Mouse (Mus musculus): Measurements from ENCODE around the gene Zbtb25.
A peak's percentile ranks its signal among the peaks of the same experiment; 100 is the strongest.

Zbtb25 gene

DNA sequence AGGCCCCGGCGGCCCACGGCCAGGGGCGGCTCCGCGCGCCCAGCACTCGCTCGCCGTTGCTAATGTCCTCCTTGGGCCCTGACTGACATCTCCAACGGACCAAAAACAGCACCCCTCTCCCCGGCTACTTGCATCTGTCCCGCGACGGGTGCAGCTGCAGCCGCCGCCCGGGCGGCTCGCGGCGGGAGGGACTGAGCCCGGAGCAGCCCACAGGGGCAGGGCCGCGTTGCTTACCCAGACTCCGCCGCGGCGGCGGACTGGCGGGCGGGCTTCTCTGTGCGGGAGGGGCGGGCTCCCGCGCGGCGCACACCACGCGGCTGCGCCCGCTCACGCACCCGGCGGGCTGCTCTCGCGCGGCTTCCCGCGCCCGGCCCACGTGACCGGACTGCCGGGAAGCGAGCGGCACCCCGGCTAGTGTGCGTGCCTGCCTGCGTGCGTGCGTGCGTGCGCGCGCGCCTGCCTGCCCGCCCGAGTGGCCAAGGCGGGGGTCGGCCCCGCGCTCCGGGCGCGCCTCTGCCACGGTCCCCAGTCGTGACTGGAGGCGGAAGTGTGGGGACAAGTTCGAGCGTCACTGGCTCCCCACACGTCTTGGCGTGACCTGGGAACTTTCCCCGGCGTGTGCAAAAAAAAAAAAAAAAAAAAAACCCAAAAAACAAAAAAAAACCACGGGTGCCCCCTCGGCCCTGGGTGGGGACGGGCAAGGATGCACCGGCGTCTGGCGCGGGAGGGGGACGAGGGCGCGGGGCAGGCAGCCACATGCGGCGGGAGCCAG is at the start of gene Zbtb25:
Zbtb25 (minus strand) TSS at position 397 of the 772 bp plus-strand sequence.
- no peak for DNase-seq (ENCODE audit: low read depth)

DNA sequence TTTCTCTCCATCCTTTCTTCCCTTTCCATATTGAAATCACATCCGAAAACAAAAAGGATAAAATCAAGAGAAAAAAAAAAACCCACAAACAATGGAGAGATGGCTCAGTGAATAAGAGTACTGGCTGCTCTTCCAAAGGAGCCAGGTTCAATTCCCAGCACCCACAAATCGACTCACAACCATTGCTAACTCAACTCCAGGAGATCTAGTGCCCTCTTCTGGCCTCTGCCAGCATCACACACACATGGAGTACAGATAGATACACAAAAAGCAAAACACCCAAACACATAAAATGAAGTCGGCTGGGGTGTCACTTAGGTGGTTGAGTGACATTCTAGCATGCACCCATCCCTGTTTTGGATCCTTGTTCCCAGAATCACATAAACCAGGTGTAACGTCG is 48.9 kb upstream of the Zbtb25 start:
- no peak for DNase-seq (ENCODE audit: low read depth)

DNA sequence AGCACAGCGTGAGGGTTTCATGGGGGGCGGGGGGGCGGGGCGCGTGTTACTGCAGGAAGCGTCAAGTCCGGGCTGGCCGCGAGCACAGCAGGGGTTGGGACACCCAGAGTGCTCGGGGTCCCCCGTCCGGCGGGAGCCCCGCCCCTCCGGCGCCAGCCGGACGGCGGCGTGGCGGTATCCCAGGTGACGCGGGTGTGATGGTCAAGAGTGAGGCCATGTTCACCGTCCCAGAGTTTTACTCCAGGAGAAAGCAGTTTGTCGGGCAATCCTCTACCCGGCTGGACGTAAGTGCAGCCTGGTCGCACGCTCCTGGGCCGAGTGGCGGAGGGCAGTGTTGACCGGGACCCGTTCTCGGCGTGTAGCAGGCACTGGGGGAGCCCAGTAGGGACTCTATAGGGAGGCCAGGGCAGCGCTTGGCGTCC is 48.0 kb upstream of the Zbtb25 start, which contains the start of gene Ppp1r36:
Ppp1r36 (plus strand) TSS at position 106 of the 422 bp plus-strand sequence.
- DNase-seq (ENCODE audit: low read depth), result no peak

DNA sequence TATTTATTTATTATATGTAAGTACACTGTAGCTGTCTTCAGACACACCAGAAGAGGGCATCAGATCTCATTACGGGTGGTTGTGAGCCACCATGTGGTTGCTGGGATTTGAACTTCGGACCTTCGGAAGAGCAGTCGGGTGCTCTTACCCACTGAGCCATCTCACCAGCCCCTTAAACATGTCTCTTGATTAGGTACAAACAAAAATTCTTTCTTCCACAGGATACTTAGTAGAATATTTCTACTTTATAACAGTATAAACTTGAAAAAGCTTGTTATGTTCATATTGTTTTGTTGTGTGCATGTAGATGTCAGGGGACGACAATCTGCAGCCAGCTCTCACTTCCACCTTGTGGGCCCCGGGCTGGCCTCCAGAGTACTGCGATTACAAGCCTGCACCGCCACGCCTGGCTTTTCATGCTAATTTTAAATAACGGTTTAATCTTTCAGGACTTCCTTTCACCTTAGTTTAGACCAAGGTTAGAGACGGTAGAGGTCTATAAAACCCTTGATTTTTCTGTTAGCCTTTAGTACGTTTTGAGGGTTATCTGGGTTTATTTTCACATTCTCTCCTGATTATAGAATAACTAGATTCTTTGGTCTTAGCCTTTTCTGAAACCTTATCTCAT is 46.1 kb upstream of the Zbtb25 start:
- DNase-seq (ENCODE audit: low read depth), result no peak

DNA sequence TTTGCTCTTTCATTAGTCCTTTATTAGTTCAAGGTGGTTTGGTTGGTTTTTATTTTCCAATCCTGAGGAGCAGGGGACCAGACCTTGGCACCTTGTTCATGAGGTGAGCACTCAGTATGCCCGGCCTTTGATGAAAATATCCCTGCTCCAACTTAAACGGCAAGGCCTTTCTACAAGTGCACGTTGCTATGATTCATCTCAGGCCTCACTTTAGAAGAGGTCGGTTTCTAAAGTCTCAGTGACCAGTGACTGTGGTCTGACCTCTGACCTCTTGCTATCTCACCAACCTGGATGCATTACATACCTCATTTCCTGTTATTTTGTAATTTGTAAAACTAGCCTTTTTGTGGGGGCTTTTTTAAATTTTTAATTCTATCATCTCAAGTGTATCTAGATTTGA is 39.8 kb upstream of the Zbtb25 start:
- no peak for DNase-seq (ENCODE audit: low read depth)

DNA sequence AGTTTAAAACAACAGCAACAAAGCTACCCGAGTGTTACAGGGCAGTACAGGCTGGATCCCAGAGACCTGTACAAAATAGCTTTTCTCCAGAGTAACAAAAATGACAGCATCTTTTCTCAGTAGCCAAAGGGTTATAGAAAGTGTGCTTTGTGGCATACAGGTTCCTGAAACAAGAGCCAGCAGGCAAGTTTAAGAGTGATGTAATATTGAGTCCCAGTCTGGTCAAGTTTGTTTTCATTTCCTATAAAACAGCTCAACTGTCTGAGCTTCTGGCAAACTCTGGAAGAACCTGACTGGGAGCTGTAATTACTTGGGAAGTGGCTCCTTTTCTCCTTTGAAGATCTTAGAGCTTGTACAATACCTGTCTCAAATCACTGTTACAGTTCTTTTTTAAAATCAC is 37.8 kb upstream of the Zbtb25 start:
- peak; percentile 53 for DNase-seq (ENCODE audit: low read depth)

DNA sequence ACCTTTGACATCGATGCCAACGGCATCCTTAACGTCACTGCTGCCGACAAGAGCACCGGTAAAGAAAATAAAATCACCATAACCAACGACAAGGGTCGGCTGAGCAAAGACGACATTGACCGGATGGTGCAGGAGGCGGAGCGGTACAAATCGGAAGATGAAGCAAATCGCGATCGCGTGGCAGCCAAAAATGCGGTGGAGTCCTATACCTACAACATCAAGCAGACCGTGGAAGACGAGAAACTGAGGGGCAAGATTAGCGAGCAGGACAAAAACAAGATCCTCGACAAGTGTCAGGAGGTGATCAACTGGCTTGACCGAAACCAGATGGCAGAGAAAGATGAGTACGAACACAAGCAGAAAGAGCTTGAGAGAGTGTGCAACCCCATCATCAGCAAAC is 36.6 kb upstream of the Zbtb25 start:
- no peak for DNase-seq (ENCODE audit: low read depth)

DNA sequence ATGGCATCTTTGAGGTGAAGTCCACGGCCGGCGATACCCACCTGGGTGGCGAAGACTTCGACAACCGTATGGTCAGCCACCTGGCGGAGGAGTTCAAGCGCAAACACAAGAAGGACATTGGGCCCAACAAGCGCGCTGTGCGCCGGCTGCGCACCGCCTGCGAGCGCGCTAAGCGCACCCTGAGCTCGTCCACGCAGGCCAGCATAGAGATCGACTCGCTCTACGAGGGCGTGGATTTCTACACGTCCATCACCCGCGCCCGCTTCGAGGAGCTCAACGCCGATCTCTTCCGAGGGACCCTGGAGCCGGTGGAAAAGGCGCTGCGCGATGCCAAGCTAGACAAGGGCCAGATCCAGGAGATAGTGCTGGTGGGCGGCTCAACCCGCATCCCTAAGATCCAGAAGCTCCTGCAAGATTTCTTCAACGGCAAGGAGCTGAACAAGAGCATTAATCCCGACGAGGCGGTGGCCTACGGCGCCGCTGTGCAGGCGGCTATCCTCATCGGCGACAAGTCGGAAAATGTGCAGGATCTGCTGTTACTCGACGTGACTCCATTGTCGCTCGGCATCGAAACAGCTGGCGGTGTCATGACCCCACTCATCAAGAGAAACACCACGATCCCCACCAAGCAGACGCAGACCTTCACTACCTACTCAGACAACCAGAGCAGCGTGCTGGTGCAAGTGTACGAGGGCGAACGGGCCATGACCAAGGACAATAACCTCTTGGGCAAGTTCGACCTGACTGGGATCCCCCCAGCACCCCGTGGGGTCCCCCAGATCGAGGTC is 36.0 kb upstream of the Zbtb25 start:
- no peak for DNase-seq (ENCODE audit: low read depth)

DNA sequence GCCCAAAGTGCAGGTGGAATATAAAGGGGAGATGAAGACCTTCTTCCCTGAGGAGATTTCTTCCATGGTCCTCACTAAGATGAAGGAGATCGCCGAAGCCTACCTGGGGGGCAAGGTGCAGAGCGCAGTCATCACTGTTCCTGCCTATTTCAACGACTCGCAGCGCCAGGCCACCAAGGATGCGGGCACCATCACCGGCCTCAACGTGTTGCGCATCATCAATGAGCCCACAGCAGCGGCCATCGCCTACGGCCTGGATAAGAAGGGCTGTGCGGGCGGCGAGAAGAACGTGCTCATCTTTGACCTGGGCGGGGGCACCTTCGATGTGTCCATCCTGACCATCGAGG is 35.4 kb upstream of the Zbtb25 start:
- no peak for DNase-seq (ENCODE audit: low read depth)

DNA sequence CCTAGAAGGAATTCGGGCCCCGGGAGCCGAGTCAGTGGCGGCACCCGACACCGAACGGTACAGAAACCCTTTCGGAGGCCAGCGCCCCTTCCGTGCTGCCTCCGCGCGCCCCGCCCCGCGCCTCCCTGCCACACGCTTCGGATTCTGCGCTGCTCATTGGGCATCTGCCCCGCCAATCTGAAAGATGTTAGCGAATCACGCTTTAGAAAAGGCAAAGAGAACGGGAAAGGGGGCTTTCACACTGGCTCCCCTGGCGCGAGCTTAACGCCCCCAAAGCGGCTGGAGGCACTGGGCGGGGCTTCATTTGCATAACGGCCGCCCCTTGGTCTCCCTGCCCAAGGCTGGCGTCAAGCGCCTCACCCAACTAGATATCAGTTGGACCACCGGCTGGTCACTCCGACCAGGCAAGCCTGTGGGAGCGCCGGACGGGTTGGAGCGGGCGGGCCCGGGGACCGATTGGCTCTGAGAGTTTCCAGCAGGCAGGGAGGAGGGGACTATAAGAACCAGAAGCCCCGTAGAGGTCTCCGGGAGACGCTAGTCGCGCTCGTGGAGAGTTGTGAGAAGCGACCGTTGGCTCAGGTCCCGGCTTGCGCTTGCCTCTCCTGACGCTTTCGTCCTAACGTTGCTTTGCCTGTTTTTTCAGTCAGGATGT is 34.6 kb upstream of the Zbtb25 start, which contains the start of gene Hspa2:
Hspa2 (plus strand) TSS at position 291 of the 652 bp plus-strand sequence.
- peak; percentile 99 for DNase-seq (ENCODE audit: low read depth)

DNA sequence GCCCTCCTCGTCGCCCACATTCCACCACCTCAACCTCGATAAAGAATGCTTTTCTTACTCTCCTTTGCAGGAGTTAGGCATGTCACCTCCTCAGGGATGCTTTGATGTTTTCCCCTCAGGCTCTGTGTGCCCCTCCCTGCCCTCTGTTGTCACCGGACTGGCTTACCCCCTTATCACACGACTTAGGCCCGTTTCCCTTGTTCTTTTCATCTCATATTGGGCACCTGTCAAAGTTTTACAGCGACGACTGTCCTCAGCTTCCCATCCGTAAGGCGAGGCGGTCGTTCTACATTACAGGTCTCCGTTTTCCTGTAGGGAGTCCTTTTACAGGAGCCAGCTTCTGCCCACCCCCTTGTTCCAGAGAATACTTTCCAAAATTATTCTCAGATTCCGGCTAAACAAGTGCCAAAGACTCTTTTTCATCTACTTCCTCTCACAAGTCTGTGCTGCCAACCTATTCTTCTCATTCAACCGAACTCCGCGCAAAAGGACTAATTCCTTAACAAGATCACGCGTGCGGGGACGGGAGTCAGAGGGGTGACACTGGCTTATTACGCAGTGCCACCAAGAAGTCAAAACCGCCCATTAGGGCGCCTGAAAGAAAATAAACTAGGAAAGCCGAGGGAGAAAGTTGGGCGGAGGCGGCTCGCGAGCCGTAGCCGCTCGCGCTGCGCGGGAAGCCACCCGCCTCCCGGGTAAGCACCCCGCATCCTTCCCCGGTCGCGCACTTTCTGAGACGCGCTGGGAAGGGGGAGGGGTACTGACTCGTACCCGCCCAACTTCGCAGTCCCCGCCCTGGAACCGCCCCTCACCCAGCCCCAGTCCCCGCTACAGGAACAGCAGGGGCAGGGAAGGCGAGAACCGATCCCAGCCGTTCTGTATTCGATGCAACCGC is 33.8 kb upstream of the Zbtb25 start:
- DNase-seq (ENCODE audit: low read depth), result no peak

DNA sequence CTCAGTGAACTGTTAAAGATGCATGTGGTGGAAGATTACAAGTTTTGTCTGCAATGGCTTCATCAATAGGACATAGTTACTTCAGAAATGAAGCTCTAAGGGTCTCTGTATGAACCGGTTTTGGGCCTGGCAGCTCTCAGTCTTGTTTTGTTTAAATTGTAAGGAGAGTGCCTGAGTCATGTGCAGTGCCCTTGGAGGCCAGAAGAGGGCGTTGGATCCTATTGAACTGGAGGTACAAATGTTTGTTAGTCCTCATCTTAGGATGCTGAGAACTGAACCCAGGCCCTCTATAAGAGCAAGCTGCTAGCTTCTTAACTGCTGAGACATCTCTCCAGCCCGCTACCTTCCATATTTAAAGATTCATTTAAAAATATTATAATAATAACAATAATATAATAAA is 32.3 kb upstream of the Zbtb25 start:
- no peak for DNase-seq (ENCODE audit: low read depth)

DNA sequence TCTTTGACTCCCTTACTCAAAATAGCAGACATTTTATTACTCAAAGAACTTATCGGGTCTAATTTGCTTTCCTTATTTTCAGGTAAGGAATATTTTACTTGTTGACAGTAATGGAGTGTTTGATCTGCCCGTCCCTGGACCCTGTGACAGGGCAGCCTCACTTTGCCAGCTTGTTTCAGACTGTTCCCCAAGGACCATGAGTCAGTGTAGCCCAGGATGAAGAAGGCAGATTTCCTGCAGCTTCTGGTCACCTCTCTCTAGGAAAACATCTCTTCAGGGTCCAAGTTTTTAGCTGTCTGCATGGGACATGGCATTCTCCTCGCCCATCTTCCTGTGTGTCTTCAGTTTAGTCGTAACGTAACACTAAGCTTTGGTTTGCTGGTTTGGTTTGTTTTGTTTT is 27.9 kb upstream of the Zbtb25 start:
- DNase-seq (ENCODE audit: low read depth), result no peak

DNA sequence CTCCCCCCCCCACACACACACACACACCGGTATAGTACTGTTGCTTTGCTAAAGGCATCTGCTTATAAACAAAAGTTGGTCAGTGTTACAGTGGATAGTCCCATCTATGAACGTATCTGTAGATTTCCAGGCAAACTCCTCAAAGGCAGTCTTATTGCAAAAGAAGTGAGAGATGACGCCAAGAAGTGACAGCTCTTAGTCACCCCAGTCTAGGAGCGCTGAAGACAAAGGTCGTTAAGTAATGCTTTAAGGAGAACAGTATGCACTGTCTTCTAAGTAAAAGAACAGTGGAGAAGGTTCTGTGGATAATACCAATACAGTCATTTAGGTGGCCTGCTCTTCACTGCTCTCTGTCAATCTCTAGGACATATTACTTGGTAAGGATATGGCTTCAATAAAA is 23.6 kb upstream of the Zbtb25 start:
- no peak for DNase-seq (ENCODE audit: low read depth)

DNA sequence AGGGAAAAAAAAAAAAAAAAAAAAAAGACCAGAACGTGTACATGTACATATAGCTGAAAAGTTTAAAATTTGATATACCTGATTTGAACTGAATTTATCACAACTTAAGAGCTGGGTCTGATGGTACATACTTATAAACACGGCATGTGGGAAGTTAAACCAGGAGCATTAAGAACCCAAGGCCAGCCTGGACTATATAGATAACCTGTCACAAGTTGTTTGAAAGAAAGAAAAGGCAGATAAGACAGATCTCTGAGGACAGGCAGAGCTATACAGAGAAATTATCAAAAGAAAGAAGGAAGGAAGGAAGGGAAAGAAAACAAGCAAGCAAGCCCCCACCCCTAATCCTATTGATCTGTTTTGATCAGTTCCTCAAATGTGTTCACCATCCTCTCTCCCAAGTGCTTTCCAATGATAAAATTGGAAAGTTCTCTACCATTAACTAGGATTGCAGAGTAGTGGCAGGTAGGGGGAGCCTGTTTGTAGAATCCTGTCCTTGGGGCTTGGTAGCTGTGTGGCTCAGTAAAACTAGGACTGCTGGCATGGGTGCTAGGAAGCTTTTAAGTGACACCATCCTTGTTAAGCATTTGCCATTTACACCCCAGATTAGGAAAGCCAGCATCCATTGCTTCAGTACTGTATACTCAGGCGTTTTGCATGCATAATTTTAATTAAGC is 22.3 kb upstream of the Zbtb25 start:
- no peak for DNase-seq (ENCODE audit: low read depth)

DNA sequence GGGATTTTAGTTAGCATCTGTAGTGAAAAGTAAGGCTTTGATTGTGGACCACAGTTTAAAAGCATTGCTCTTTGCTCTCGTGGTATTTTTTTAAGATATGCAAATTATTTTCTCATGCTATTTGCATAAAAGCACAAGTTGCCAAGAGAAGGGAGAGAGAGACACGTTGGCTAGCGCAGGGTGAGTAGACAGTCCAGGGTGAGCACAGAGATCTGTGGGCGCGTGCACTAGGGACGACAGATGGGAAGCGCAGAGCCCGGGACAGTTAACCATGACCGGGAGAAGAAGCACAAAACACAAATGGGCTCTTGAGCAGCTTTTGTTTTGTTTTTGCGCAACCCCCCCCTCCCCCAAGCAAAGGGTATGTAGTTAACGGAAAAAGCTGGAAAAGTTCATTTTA is 19.4 kb upstream of the Zbtb25 start:
- no peak for DNase-seq (ENCODE audit: low read depth)

DNA sequence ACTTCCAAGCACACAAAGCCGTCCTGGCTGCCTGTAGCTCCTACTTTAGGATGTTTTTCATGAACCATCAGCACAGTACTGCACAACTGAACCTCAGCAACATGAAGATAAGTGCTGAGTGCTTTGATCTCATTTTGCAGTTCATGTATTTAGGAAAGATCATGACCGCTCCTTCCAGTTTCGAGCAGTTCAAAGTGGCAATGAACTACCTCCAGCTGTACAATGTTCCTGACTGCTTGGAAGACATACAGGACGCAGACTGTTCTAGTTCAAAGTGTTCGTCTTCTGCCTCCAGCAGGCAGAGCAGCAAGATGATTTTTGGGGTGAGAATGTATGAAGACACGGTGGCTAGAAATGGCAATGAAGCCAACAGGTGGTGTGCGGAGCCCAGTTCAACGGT is 15.9 kb upstream of the Zbtb25 start:
- DNase-seq (ENCODE audit: low read depth), result no peak

DNA sequence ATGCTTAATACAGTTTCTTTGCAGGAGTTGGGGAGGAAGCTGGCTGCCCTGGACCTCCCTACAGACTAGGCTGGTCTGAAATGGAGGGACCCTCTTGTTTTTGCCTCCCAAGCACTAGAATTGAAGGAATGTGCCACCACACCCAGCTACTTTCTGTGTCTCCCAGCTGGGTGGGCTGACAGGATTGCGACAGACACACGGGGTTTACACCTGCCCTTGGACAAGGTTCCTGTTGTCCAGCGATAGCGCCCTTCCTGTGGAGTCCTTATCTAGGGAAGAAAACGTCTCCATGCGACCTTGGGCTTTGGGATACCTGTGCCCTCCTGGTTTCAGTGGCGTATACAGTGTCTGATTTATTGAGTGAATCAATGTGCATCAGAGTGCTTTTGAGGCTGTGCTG is 10.7 kb upstream of the Zbtb25 start:
- no peak for DNase-seq (ENCODE audit: low read depth)

DNA sequence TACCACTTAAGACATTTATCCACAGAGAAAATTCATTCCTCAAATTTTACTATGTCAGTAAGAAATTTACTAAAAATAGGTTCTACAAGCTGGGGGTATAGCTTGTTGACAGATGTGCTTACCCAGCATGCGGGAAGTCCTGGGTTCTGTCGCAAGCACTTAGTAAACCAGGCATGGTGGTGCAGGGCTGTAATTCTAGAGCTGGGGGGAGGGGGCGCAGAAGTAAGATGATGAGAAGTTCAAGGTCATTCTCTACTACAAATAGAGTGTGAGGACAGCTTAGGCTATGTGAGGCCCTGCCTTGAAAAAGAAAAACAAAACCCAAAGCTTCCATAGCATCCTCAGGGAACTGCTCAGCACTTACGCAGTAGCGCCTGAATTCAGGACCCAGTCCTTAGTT is 9.2 kb upstream of the Zbtb25 start:
- DNase-seq (ENCODE audit: low read depth), result no peak

DNA sequence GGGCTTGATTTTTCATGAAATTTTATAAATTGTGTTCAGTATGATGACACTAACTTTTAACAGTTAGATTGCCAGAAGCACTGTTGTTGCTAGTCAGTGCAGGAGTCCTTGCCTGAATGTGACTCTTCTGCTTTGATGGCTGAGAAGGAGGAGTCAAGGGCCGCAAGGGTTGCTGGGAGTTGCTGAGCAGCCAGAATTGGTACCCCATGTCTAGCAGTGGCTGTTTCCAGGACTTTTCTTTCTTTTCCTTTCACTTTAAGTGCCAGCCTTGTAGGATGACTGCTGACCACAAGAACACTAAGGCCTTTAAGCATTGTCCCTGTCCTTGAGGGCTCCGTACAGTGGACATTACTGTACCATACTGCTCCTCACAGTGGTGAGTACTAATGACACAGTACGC is 8.3 kb upstream of the Zbtb25 start:
- no peak for DNase-seq (ENCODE audit: low read depth)

DNA sequence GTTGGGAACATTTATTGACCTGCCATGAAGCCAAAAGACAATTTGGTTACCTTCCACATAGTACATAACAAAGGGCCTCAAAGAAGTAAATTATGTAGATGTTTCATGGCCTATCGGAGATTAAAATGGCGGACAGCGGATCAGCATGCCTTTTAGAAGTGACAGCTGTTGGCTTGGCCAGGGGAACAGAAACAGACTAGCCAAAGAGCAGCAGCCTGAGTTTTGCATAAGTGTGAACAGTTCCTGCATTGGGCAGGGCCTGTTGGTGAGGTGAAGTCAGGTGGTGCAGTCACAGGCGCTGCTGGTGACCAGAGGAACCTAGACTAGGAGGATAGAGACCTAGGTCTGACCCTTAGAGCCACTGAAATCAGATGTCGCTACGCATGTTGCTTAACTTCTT is 7.7 kb upstream of the Zbtb25 start:
- no peak for DNase-seq (ENCODE audit: low read depth)

All from fibroblast of lung, adult 2 months (primary cell).